Mouse (Mus musculus): ENCODE measurements at regions not wholly inside any gene's neighbourhood (a gene's known extent, or its start where the extent isn't known, plus 50 kb on each side); places are given as distances from the start of the nearest gene placed in this dataset.
A peak's percentile ranks its signal among the peaks of the same experiment; 100 is the strongest.

DNA sequence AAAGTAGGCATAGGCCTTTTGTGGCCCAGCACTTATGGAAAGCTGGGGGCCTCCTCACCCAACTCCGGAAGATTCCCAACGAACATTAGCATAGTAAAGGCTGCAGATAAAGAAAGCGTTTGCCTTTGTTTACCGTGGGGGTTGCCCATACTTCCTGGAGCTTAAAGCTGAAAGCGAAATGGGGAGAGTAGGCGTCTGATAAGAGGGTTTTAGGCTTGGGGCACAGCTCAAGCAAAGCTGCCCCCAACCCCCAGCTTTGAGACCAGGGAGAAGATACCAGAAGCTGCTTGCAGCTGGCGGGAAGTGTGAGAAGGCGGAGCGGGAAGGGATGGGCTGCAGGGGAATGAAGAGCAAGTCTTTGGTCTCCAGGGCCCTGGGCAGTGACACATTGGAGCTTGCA is 356.9 kb downstream of the Bcor start:
- Histone ChIP-seq H3K9me3 (no peaks in the 10 kb centered on the region), H3K36me3 (replicated peaks) (no peaks in the 10 kb centered on the region), H3K4me3 (no peak overlapping the region), H3K4me1 (peaks cover 56% of the 10 kb centered on the region), H3K27me3 (ENCODE audit: poor library complexity, severe bottlenecking) (peaks cover 100% of the 10 kb centered on the region), H3K27ac (peak overlapping the region; percentile 58; the same call in 1 of the 2 replicates)
- WGBS = 14% methylated on average over 9 of the region's 9 CpGs
- DNase-seq (ENCODE audit: extremely low spot score, low spot score) = no peak

DNA sequence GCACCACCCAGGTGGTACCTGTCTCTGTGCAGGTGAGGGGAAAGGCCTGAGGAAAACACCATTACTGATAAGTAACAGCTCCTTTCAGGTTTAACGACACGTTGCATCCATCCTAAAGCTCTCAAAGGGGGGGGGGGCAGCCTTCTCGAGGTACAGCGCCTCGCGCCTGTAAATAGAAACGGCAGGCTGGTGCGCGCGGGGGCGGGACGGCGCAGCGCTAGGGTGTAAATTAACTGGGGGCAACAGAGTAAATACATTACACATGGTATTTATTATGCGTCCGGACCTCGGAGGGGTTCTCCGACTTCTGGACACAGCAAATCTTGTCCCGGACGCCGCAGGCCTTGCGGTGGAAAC is 353.3 kb downstream of the Bcor start:
- peaks cover 100% of the 10 kb centered on the region for H3K27me3 ChIP-seq (ENCODE audit: poor library complexity, severe bottlenecking)
- H3K27ac ChIP-seq = peak overlapping the region; percentile 83
- H3K36me3 ChIP-seq (replicated peaks) = no peaks in the 10 kb centered on the region
- DNase-seq (ENCODE audit: extremely low spot score, low spot score) = no peak
- peaks cover 43% of the 10 kb centered on the region for H3K4me1 ChIP-seq
- peak overlapping the region; percentile 53 for H3K4me3 ChIP-seq
- 4% methylated on average over 22 of the region's 22 CpGs for WGBS
- no peaks in the 10 kb centered on the region for H3K9me3 ChIP-seq

DNA sequence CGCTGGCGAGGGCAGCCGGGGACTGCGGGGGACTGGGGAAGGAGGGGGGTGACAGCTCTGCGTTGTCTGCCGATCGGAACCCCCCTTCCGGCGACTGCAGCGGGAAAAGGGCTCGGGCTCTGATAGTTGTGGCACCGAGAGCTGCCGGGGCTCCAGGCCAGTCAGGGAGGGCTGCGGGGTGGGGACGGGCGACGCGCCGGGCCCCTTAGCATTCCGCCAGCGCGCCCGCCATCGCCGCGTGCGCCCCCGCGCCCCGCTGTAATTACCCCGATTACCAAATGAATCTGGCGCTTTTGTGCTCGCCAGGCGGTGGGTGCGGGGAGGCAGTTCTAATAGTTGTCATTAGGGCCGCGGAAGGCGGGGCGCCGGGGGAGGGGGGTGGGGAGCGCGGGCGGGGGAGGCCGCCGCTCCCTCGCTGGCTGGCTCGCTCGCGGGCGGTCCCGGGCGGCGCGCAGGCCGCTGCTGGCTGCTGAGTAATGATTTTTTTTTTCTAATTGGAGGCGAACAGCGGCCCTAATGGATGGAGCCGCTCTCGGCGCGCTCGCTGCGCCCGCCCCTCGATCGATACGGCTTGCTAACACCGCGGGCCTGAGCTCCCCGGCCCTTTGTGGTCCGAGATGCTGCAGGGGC is 352.8 kb downstream of the Bcor start:
- 4% methylated on average over 61 of the region's 71 CpGs for WGBS
- Histone ChIP-seq H3K4me1 (peaks cover 39% of the 10 kb centered on the region), H3K27ac (peak overlapping the region; percentile 83), H3K4me3 (peak overlapping the region; percentile 53), H3K9me3 (no peaks in the 10 kb centered on the region), H3K36me3 (replicated peaks) (no peaks in the 10 kb centered on the region), H3K27me3 (ENCODE audit: poor library complexity, severe bottlenecking) (peaks cover 100% of the 10 kb centered on the region)
- peak; percentile 43 for DNase-seq (ENCODE audit: extremely low spot score, low spot score)

DNA sequence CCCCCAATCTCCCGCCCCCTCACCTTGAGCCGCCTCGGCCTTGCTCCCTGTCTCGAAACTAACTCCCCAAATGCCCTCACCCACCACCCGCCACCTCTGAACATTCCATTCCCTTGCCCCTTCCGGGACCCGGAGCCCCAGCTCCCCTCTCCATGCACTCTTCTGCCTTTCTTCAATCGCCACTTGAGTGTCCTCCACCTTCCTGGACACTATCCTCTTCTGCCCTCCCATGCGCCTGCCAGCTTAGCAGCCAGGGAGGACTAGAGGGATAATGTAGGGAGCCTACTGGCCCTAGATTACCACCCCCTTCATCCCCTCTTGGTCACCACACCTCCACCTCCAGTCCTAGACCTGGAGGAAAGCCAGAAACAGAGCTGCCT is 352.3 kb downstream of the Bcor start:
- peak overlapping the region; percentile 53 for H3K4me3 ChIP-seq
- H3K27ac ChIP-seq = peak overlapping the region; percentile 83
- H3K36me3 ChIP-seq (replicated peaks) = no peaks in the 10 kb centered on the region
- peaks cover 34% of the 10 kb centered on the region for H3K4me1 ChIP-seq
- H3K27me3 ChIP-seq (ENCODE audit: poor library complexity, severe bottlenecking) = peaks cover 100% of the 10 kb centered on the region
- H3K9me3 ChIP-seq = no peaks in the 10 kb centered on the region
- 11% methylated on average over 8 of the region's 9 CpGs for WGBS
- peak; percentile 25 for DNase-seq (ENCODE audit: extremely low spot score, low spot score)

DNA sequence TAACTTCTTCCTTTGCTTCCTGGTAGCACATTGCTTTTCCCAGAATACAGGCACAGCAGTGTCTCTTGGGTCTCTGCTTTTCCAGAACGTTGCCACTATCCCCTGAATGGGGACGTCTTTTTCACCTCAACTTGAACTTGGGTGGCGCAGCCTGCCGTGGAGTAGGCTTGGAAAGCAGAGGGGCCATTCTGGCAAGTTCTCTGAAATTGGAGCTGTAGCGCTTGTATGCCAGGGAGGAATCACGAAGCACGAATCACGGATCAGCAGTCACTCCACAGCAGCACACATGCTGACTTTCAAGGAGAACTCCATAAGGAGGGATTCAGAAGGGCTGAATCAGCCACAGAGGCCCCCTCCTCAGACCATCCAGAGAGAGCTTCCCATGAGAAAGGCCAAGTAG is 351.2 kb downstream of the Bcor start:
- 75% methylated on average over 8 of the region's 8 CpGs for WGBS
- Histone ChIP-seq H3K27me3 (ENCODE audit: poor library complexity, severe bottlenecking) (peaks cover 95% of the 10 kb centered on the region), H3K4me3 (no peak overlapping the region)

DNA sequence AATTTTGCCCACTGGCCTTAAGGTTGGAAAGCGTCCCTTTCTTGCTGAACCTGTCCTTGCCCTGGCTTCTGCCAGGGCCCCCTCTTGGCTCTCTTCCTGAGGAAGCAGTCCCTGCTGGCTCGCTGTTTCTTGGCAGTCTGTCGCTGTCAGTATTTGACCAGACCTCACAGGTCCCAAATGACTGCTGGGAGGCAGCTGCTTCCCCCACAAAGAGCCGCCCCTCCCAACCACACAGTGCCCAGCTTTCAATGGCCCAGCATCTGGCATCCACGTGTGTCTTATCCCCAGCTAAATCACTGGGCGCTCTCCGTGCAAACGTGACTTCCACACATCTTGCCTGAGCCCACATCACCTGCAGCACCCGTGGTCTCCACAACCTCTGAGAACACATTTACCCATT is 345.3 kb downstream of the Bcor start:
- Histone ChIP-seq H3K4me3 (no peak overlapping the region), H3K9me3 (no peaks in the 10 kb centered on the region), H3K27me3 (ENCODE audit: poor library complexity, severe bottlenecking) (peaks cover 77% of the 10 kb centered on the region), H3K36me3 (replicated peaks) (no peaks in the 10 kb centered on the region), H3K27ac (no peak overlapping the region), H3K4me1 (no peaks in the 10 kb centered on the region)
- 60% methylated on average over 9 of the region's 9 CpGs for WGBS
- DNase-seq (ENCODE audit: extremely low spot score, low spot score) = no peak

More for the DNA sequence above, 351.2 kb downstream of the Bcor start:
- Histone ChIP-seq H3K36me3 (replicated peaks) (no peaks in the 10 kb centered on the region), H3K27ac (no peak overlapping the region), H3K4me1 (peaks cover 24% of the 10 kb centered on the region), H3K9me3 (no peaks in the 10 kb centered on the region)
- DNase-seq (ENCODE audit: extremely low spot score, low spot score) = no peak

DNA sequence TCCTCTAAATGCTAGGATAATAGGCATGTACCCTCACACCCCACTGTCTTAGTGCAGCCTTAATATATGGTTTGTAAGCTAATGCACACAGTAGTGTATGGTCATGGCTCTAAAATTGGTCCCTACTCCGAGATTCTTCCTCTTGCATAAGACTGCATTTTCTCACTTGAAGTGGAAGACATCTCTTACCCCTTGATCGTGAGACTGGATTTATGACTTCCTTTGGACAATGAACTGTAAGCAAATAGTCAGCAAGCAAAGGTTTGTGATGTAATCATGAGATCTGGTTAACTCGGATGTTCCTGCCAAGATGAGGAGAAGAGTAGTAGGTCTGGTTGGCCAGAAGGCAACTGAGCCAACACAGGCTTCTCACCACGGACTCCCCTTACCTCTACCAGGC is 344.3 kb downstream of the Bcor start:
- WGBS = 90% methylated on average over 4 of the region's 4 CpGs
- H3K9me3 ChIP-seq = no peaks in the 10 kb centered on the region
- no peak for DNase-seq (ENCODE audit: extremely low spot score, low spot score)
- H3K27ac ChIP-seq = no peak overlapping the region
- H3K4me3 ChIP-seq = no peak overlapping the region
- no peaks in the 10 kb centered on the region for H3K36me3 ChIP-seq (replicated peaks)
- no peaks in the 10 kb centered on the region for H3K4me1 ChIP-seq
- peaks cover 77% of the 10 kb centered on the region for H3K27me3 ChIP-seq (ENCODE audit: poor library complexity, severe bottlenecking)

DNA sequence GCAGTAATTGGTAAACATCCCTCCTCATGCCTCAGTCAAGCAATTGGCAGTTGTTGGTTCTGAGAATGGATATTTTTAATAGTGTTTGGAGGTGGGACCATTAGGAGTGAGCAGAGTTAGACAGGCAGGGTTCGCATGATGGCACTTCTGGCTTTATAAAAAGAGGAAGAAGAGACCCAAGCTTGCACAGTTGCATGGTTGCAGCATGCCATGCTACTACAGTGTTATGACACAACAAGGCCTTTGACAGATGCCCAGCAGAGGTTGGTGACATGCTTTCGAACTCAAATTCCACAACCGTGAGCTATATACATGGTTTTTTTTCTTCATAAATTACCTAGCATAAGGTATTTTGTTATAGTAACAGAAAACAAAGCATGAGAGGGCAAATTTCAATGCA is 341.5 kb downstream of the Bcor start:
- H3K36me3 ChIP-seq (replicated peaks) = no peaks in the 10 kb centered on the region
- no peak overlapping the region for H3K27ac ChIP-seq
- no peak for DNase-seq (ENCODE audit: extremely low spot score, low spot score)
- H3K27me3 ChIP-seq (ENCODE audit: poor library complexity, severe bottlenecking) = peaks cover 82% of the 10 kb centered on the region
- WGBS = 94% methylated on average over 3 of the region's 3 CpGs
- H3K9me3 ChIP-seq = no peaks in the 10 kb centered on the region
- H3K4me1 ChIP-seq = peaks cover 9% of the 10 kb centered on the region
- H3K4me3 ChIP-seq = no peak overlapping the region

DNA sequence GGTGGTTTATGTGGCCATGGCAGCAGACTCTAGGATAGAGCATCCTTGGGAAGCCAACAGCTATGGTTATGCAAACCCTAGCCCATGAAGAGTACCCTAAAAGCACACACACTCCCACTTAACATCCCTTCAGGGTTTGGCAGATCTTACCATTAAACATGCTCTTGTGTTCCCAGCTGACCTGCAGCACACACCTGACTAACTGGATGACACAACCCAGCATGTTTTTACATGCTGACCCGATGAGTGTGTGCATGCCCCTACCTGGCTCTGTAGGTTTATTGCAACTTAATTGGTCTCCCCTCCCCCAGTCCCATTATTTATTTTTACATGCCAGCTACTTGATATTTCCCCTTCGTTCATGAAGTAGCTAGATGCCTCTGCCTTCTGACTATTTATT is 339.0 kb downstream of the Bcor start:
- Histone ChIP-seq H3K9me3 (no peaks in the 10 kb centered on the region), H3K27me3 (ENCODE audit: poor library complexity, severe bottlenecking) (peaks cover 85% of the 10 kb centered on the region), H3K4me1 (peaks cover 9% of the 10 kb centered on the region), H3K27ac (no peak overlapping the region), H3K36me3 (replicated peaks) (no peaks in the 10 kb centered on the region), H3K4me3 (no peak overlapping the region)
- DNase-seq (ENCODE audit: extremely low spot score, low spot score) = no peak
- WGBS = 85% methylated on average over 2 of the region's 2 CpGs

DNA sequence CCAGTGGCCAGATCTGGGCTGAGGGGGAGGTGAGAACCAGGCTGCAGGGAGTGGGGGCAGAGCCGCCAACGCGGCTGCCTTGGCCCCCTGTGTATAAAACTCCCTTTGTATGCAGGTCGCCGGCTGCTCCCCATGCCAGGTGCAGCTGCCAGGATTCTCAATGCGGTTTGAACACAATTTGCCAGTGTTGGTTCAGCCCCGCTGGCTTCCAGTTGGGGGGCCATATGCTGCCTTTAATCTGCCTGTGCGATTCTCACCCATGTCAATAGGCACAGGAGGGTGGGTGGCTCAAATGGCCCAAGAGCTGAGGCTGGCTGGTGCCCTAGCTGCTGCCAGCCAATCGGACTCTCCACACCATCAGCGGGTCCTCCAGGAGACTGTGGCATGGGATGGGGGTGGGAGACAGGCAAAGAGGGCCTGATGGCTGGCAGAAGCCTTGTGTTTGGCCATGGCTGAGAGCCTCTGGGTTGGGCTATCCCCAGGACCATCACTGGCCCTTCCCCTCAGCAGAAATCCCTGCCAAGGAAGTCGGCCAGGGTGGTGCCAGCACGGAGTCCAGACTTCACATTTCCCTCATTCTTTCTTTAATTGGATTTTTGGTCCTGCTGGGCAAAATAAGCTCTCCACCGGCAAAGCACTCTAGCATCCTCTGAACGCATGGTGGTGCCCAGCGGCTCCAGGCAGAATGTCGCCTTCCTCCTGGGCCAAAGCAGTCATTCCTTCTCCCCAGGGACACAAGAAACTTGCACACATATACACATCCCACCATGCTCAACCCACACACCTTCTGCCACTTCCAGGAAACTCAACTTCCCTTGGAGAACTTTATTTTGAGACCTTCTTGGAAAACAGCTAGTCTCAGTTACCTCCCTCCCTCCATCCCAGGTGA is 338.0 kb downstream of the Bcor start:
- Histone ChIP-seq H3K4me1 (peaks cover 18% of the 10 kb centered on the region), H3K4me3 (no peak overlapping the region), H3K9me3 (no peaks in the 10 kb centered on the region), H3K36me3 (replicated peaks) (no peaks in the 10 kb centered on the region), H3K27me3 (ENCODE audit: poor library complexity, severe bottlenecking) (peaks cover 90% of the 10 kb centered on the region), H3K27ac (no peak overlapping the region)
- DNase-seq (ENCODE audit: extremely low spot score, low spot score) = no peak
- WGBS = 45% methylated on average over 16 of the region's 16 CpGs

DNA sequence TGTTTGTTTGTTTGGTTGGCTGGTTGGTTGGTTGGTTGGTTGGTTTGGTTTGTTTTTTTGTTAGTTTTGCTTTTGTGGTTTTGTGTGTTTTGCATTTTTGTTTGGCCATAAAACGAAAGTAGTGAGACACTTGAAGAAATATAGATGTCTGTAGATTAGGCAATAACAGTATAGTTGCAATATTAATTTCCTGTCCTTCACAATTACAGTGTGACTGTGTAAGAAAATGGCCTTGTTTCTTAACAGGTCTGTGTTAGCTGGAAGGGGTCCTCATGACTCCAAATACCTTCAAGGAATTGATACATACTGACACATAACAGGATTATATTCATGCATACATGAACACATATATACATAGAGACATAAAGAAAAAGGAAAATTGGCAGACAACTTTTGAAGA is 334.2 kb downstream of the Bcor start:
- H3K36me3 ChIP-seq (replicated peaks) = no peaks in the 10 kb centered on the region
- peaks cover 21% of the 10 kb centered on the region for H3K4me1 ChIP-seq
- H3K27ac ChIP-seq = no peak overlapping the region
- WGBS = 85% methylated on average over 1 of the region's 1 CpGs
- no peaks in the 10 kb centered on the region for H3K9me3 ChIP-seq
- peaks cover 98% of the 10 kb centered on the region for H3K27me3 ChIP-seq (ENCODE audit: poor library complexity, severe bottlenecking)
- no peak for DNase-seq (ENCODE audit: extremely low spot score, low spot score)
- no peak overlapping the region for H3K4me3 ChIP-seq

DNA sequence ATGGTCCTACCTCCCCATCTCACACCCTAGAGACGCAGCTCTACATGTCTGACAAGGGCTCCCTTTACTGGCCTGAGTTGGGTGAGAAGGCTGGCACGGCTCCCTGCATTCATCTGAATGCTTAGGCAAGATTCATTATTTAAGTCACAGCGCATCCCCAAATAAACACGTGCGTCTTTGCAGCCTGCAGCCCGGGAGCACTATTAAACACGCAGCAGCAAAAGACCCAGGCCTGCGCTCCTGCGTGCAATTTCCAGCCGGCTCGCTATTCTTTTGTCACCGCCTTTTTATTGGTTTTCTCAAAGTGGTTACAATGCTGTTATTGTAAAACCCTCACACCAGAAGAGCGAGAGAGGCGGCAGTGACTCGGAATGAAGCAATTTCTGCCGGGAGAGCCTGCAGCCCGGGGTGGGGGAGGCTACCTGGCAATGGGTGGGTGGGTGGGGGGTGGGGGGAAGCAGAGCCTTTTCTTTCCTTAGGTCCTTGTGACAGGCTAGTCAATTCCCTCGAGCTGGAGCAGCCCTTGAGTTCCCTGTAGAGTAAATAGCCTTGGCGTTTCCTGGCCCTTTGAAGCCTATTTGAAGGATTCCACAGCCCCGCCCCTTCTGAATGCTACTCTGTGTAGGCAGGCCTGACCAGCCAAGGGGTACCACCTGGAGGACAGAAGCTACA is 333.3 kb downstream of the Bcor start:
- Histone ChIP-seq H3K4me3 (peak overlapping the region; percentile 31), H3K36me3 (replicated peaks) (no peaks in the 10 kb centered on the region), H3K9me3 (no peaks in the 10 kb centered on the region), H3K4me1 (peaks cover 17% of the 10 kb centered on the region), H3K27me3 (ENCODE audit: poor library complexity, severe bottlenecking) (peaks cover 98% of the 10 kb centered on the region), H3K27ac (peak overlapping the region; percentile 20; the same call in 1 of the 2 replicates)
- WGBS = 25% methylated on average over 20 of the region's 20 CpGs
- peak; percentile 25 for DNase-seq (ENCODE audit: extremely low spot score, low spot score)

All from forebrain, embryonic 10.5 days (tissue).